Mouse (Mus musculus) spleen, adult 2 months (tissue): ENCODE data around the gene Cpm. TPM values are rescaled to one million over a fixed set of nuclear protein-coding genes. Genes with fewer than 3 reads are reported as not detected.
A peak's percentile ranks its signal among the peaks of the same experiment; 100 is the strongest.

ENCODE experiments used
- DNase-seq, 2 experiments: peaks; one replicate each; pipeline versions ENCODE4 v3.0.0 to v3.0.0-alpha.2; 2012 to 2021; ENCODE audit warnings: low spot score in 2 of 2, low read depth in 1 of 2
- H3K27ac ChIP-seq: fragments of 200-500 bp; 2 replicates; pipeline ENCODE4 v1.5.1; 2012; ENCODE audit warnings: low read length, inconsistent platforms; ENCODE audit not compliant: insufficient read depth
- H3K27me3 ChIP-seq: fragments of 200-500 bp; 2 replicates; pipeline ENCODE4 v1.6.1; 2012; ENCODE audit warnings: mild to moderate bottlenecking, moderate library complexity, low read length, inconsistent platforms; ENCODE audit not compliant: control insufficient read depth, insufficient read depth
- H3K36me3 ChIP-seq: fragments of 200-500 bp; 2 replicates; pipeline ENCODE4 v1.6.1; 2012; ENCODE audit warnings: mild to moderate bottlenecking, low read length, inconsistent platforms; ENCODE audit not compliant: control insufficient read depth, insufficient read depth
- H3K4me1 ChIP-seq: fragments of 200-500 bp; 2 replicates; pipeline ENCODE4 v1.6.1; 2011; ENCODE audit warnings: inconsistent platforms; ENCODE audit not compliant: control insufficient read depth, insufficient read depth, insufficient read length
- H3K4me3 ChIP-seq: fragments of 200-500 bp; 2 replicates; pipeline ENCODE4 v1.5.1; 2011; ENCODE audit warnings: mild to moderate bottlenecking, inconsistent platforms; ENCODE audit not compliant: insufficient read depth, insufficient read length; ENCODE audit errors: extremely low read depth
- CTCF ChIP-seq: fragments of 200-500 bp; IDR thresholded peaks from 2 replicates; pipeline ENCODE4 v1.5.1; 2011; ENCODE audit warnings: mild to moderate bottlenecking, inconsistent platforms; ENCODE audit not compliant: insufficient read depth, insufficient read length, insufficient replicate concordance; ENCODE audit errors: extremely low read depth
- POLR2A ChIP-seq: fragments of 200-500 bp; IDR thresholded peaks from 2 replicates; pipeline ENCODE4 v1.6.1; 2011; ENCODE audit warnings: low read depth, low read length, inconsistent platforms
- WGBS: fragments of 180-500 bp; shearing (Covaris S2); methylation state at CpG from one replicate; pipeline ENCODE4 v1.1.7; 2018; 5-methylcytosine and 5-hydroxymethylcytosine counted together
- polyA plus RNA-seq: library from polyadenylated mRNA; depleted of rRNA; stranded (reverse); fragments of >200 nt; gene quantifications from 2 replicates; pipeline ENCODE4 v1.2.3, GENCODE M21; 2012

Gene Cpm
- polyA plus RNA-seq, 1 experiment = 10.1 TPM

DNA sequence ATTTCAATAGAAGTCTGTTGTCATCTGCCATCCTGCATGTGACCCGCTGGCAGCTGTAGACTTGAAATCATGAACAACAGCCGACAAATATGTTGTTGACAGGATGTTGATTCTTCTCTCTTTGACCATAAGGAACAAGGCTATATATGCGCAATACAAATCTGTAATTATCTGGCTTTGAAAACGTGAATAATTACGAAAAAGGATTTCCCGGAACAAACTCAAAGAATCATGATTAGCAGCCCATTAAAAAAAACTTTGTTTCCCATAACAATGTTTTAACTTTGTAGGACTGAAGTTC is 27.3 kb downstream of the Cpm start:
- WGBS = 89% methylated on average over 6 of the region's 6 CpGs

GRCm38 (mm10) chr10:117656985-117657658 is 27.8 kb downstream of the Cpm start:
- H3K27me3 ChIP-seq = no peaks in the 10 kb centered on the region
- no peak for DNase-seq
- H3K27ac ChIP-seq = no peak overlapping the region
- 84% methylated on average over 7 of the region's 7 CpGs for WGBS
- H3K4me1 ChIP-seq = peaks cover 13% of the 10 kb centered on the region
- TF ChIP-seq POLR2A = no peak
- TF ChIP-seq CTCF = no peak
- no peaks in the 10 kb centered on the region for H3K36me3 ChIP-seq
- no peak overlapping the region for H3K4me3 ChIP-seq

More for the DNA sequence above, 27.3 kb downstream of the Cpm start:
- H3K27me3 ChIP-seq = no peaks in the 10 kb centered on the region
- TF ChIP-seq POLR2A (no peak), CTCF (no peak)
- no peak overlapping the region for H3K27ac ChIP-seq
- no peak for DNase-seq
- H3K36me3 ChIP-seq = no peaks in the 10 kb centered on the region
- H3K4me1 ChIP-seq = peaks cover 17% of the 10 kb centered on the region
- H3K4me3 ChIP-seq = no peak overlapping the region

- no peak for TF ChIP-seq CTCF
- no peak for TF ChIP-seq POLR2A
- 91% methylated on average over 3 of the region's 3 CpGs for WGBS
- H3K27ac ChIP-seq = no peak overlapping the region
- H3K36me3 ChIP-seq = no peaks in the 10 kb centered on the region
- H3K27me3 ChIP-seq = no peaks in the 10 kb centered on the region
- H3K4me1 ChIP-seq = peaks cover 15% of the 10 kb centered on the region
- no peak for DNase-seq
- H3K4me3 ChIP-seq = no peak overlapping the region
Observed at GRCm38 (mm10) chr10:117657659-117658306, 28.5 kb downstream of the Cpm start.

DNA sequence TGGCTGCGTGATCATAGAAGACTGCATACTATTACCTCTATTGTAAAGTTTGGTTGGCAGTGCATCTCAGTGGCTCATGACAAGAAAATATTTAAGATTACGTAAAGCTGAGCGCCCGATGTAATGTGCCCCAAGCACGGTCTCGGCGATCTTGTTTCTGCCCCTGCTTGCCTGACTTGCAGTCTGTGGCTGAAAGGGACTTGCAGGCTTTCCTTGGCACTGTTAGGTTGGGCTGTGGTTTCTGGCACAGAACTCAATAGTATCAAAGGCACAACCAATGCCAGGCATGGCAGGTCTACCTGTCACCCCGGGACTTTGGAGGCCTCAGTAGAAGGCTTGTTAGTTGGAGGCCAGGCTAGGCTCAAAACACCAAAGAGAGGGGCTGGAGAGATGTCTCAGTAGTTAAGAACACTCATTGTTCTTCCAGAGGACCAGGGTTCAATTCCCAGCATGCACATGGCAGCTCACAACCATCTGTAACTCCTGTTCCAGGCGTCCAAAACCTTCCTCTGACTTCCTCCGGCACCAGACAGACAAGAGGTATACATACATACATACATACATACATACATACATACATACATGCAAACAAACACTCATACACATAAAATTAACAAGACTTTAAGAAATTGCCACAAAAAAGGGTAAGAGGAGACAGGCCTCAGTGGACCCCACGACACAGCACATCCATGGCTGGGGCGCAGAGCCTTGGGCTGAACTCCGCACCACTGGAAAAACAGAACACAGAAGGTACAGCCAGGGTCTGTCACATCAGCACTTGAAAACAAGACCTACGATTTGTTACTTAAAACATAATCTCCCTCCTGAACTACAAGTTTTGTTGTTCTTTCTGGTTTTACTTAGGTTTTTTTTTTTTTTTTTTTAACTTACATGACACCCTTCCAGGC is 29.5 kb downstream of the Cpm start:
- Histone ChIP-seq H3K27me3 (no peaks in the 10 kb centered on the region), H3K27ac (no peak overlapping the region), H3K4me1 (peaks cover 13% of the 10 kb centered on the region), H3K36me3 (no peaks in the 10 kb centered on the region), H3K4me3 (no peak overlapping the region)
- TF ChIP-seq POLR2A (no peak), CTCF (no peak)
- no peak for DNase-seq
- WGBS = 85% methylated on average over 14 of the region's 14 CpGs

GRCm38 (mm10) chr10:117659430-117659813 is 30.1 kb downstream of the Cpm start:
- no peak for DNase-seq
- Histone ChIP-seq H3K4me3 (no peak overlapping the region), H3K4me1 (peaks cover 12% of the 10 kb centered on the region; the same call in 1 of the 2 replicates), H3K27me3 (no peaks in the 10 kb centered on the region), H3K27ac (peak overlapping the region; percentile 70), H3K36me3 (no peaks in the 10 kb centered on the region)
- TF ChIP-seq CTCF (no peak), POLR2A (no peak)
- WGBS = 53% methylated on average over 11 of the region's 11 CpGs

DNA sequence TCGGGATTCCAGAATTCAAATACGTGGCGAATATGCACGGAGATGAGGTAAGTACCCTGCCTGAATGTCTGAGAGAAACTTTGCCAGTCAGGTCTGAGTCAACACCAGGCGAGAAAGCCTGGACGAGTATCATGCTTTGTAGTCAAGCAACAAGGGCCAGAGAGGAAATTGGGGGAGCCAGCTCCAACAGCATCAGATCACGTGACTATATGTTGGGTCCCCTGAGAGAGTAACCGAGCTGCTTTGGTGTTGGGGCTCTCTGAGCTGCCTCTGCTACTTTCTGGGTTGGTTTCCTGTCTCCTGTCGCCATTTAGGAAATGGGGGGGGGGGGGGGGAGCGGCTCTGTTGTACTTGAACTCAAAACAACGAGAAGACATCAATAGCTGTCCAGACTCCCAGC is 30.5 kb downstream of the Cpm start:
- TF ChIP-seq POLR2A (no peak), CTCF (no peak)
- Histone ChIP-seq H3K27me3 (no peaks in the 10 kb centered on the region), H3K36me3 (no peaks in the 10 kb centered on the region), H3K4me1 (peaks cover 11% of the 10 kb centered on the region; the same call in 1 of the 2 replicates), H3K4me3 (no peak overlapping the region), H3K27ac (peak overlapping the region; percentile 70)
- peak; percentile 60 to 71 for DNase-seq
- 13% methylated on average over 11 of the region's 11 CpGs for WGBS
